Mouse (Mus musculus) liver, embryonic 14.5 days (tissue): ENCODE results near the gene Src. TPM values are rescaled to one million over a fixed set of nuclear protein-coding genes. Genes with fewer than 3 reads are reported as not detected.

ENCODE experiments used
- ATAC-seq: fragments of 200-750 bp; cut with Nextera tagmentation; 2 replicates; pipeline ENCODE4 v1.8.0; 2017; ENCODE audit warnings: moderate number of reproducible peaks, mild to moderate bottlenecking, moderate library complexity; ENCODE audit not compliant: insufficient read depth
- DNase-seq, 3 experiments: peaks; one replicate each; pipeline ENCODE4 v3.0.0-alpha.2; 2012 to 2013; ENCODE audit warnings: low read depth in 3 of 3, low spot score in 3 of 3
- H3K27ac ChIP-seq: fragments of 300-500 bp; sonication (generic); 2 replicates; pipeline ENCODE4 v1.5.1; 2014; ENCODE audit warnings: moderate library complexity, mild to moderate bottlenecking, control low read depth, inconsistent platforms
- H3K27me3 ChIP-seq: fragments of 300-500 bp; sonication (generic); 2 replicates; pipeline ENCODE4 v1.6.1; 2014; ENCODE audit warnings: mild to moderate bottlenecking, low read length, moderate library complexity; ENCODE audit not compliant: control insufficient read depth, insufficient read depth
- H3K36me3 ChIP-seq: fragments of 300-500 bp; sonication (generic); replicated peaks from 2 replicates; pipeline ENCODE4 v1.6.1; 2014; ENCODE audit warnings: low read depth; ENCODE audit not compliant: control insufficient read depth, insufficient read depth
- H3K4me1 ChIP-seq, 2 experiments: fragments of 200-500 bp in 1 of 2; fragments of 300-500 bp in 1 of 2; sonication (generic) in 1 of 2; replicated peaks; 2 replicates each; pipeline ENCODE4 v1.6.1; 2012 to 2014; ENCODE audit warnings: antibody characterized with exemption in 1 of 2, inconsistent platforms in 1 of 2, low read length in 1 of 2; ENCODE audit not compliant: control insufficient read depth in 2 of 2, insufficient read depth in 2 of 2
- H3K4me2 ChIP-seq: fragments of 300-500 bp; sonication (generic); 2 replicates; pipeline ENCODE4 v1.6.1; 2014; ENCODE audit warnings: low read depth, mild to moderate bottlenecking, control low read depth, moderate library complexity
- H3K4me3 ChIP-seq, 2 experiments: fragments of 200-500 bp in 1 of 2; fragments of 300-500 bp in 1 of 2; sonication (generic) in 1 of 2; 2 replicates each; pipeline ENCODE4 v1.5.1; 2012 to 2014; ENCODE audit warnings: low read depth in 2 of 2, low read length in 2 of 2, mild to moderate bottlenecking in 2 of 2, control low read depth in 1 of 2, inconsistent platforms in 1 of 2, moderate library complexity in 1 of 2; ENCODE audit not compliant: insufficient read depth in 1 of 2
- H3K9ac ChIP-seq: fragments of 300-500 bp; sonication (generic); replicated peaks from 2 replicates; pipeline ENCODE4 v1.6.1; 2014; ENCODE audit warnings: mild to moderate bottlenecking, control low read depth, moderate library complexity
- H3K9me3 ChIP-seq: fragments of 300-500 bp; sonication (generic); 2 replicates; pipeline ENCODE4 v1.6.1; 2016; ENCODE audit warnings: low read length, mixed read lengths; ENCODE audit not compliant: control insufficient read depth
- CTCF ChIP-seq: IDR thresholded peaks from 2 replicates; pipeline ENCODE4 v1.5.1; 2016; ENCODE audit warnings: antibody characterized with exemption, low read depth, control low read depth
- EP300 ChIP-seq: IDR thresholded peaks from 2 replicates; pipeline ENCODE4 v1.6.1; 2016; ENCODE audit warnings: antibody characterized with exemption, low read depth
- WGBS: fragments of 180-500 bp; shearing (Covaris S2); extraction: QIAGEN DNeasy Blood & Tissue Kit; methylation state at CpG from one replicate; pipeline ENCODE4 v1.1.7; 2014; ENCODE audit not compliant: insufficient replicate concordance; 5-methylcytosine and 5-hydroxymethylcytosine counted together
- polyA plus RNA-seq, 2 experiments: library from polyadenylated mRNA; depleted of rRNA in 1 of 2; stranded (reverse) in 1 of 2; unstranded in 1 of 2; fragments of >200 nt; fragmentation: Nextera tagmentation in 1 of 2; extraction: Ambion mirVana in 1 of 2; gene quantifications; 2 replicates each; pipeline versions ENCODE4 v1.2.1 to v1.2.3; 2012 to 2014

The Src gene
- polyA plus RNA-seq, 2 experiments: 0.90 to 2.3 TPM

DNA sequence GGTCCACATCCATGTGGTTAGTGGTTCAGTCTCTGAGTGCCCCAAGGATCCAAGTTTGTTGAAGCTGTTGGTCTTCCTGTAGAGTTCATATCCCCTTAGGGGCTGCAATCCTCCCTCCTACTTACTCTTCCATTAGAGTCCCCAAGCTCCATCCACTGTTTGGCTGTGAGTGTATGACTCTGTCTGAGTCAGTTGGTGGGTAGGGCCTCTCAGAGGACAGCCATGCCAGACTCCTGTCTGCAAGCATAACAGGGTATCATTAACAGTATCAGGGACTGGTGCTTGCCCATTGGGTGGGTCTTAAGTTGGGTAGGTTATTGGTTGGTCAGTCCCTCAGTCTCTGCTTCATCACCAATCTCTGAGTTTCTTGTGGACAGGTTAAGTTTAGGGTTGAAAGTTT is 1.3 kb downstream of the Src start:
- Histone ChIP-seq H3K4me3 (no peak overlapping the region), H3K36me3 (no peaks in the 10 kb centered on the region), H3K4me1 (peaks cover 0 to 5% of the 10 kb centered on the region in 2 experiments; a peak in 1 of 4 replicates), H3K9me3 (no peaks in the 10 kb centered on the region), H3K27me3 (peaks cover 13% of the 10 kb centered on the region), H3K9ac (no peak overlapping the region), H3K4me2 (no peak overlapping the region), H3K27ac (no peak overlapping the region)
- no peak for DNase-seq
- no peak for ATAC-seq
- TF ChIP-seq EP300 (no peak), CTCF (no peak)

DNA sequence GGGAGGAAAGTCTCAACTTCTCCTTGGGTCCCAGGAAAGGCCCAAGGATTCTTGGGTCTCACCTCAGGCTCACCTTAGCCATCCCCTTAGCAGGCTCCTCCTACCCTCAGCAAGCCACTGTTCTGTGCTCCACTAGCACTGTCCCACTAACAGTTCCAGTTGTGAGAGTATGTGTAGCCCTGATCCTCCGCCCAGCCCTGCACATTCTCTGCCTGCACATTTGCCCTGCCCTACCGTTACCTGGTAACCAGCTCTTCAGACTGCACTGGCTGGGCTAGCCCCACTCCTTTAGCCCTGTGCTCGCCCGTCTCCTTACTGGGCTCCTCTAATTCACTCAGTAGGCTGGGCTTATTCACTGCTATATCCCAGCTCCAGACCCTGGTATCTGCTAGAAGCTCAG is 2.2 kb downstream of the Src start:
- Histone ChIP-seq H3K27ac (no peak overlapping the region), H3K4me1 (peaks cover 0 to 5% of the 10 kb centered on the region in 2 experiments; a peak in 1 of 4 replicates), H3K36me3 (no peaks in the 10 kb centered on the region), H3K9me3 (no peaks in the 10 kb centered on the region), H3K9ac (no peak overlapping the region), H3K4me2 (no peak overlapping the region), H3K27me3 (peaks cover 17% of the 10 kb centered on the region), H3K4me3 (no peak overlapping the region)
- TF ChIP-seq CTCF: no peak
- TF ChIP-seq EP300: no peak
- ATAC-seq (no peak), DNase-seq (no peak)
- WGBS: 66% methylated on average over 4 of the region's 4 CpGs

DNA sequence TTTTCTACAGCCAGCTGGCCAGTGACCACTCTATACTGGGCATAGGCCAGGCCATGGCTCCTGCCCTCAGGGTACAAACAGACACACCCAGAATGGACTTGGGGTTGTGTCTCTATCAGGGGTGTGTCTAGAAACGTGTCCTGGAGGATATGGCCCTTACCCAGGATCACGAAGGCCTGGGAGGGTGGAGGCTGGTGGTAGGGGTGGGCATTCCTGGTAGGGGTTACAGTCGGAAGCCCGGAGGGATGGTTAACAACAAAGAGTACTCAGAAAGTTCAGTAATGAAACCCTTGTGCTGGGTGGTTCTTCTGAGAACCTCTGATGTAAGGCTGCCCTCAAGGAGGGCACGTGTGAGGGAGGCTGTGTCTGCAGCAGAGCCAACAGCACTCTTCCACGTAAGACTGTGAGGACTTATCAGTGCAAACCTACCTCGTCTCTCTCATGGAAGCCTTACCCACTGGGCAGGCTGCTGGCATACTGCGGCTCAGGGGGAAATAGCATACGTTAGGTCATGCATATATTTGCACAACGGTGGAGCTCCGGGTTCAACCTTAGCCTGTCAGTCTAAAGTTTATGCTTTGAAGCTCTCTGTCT is 3.9 kb downstream of the Src start:
- 47% methylated on average over 11 of the region's 11 CpGs for WGBS
- Histone ChIP-seq H3K9me3 (no peaks in the 10 kb centered on the region), H3K9ac (no peak overlapping the region), H3K36me3 (no peaks in the 10 kb centered on the region), H3K27ac (no peak overlapping the region), H3K4me1 (peaks cover 0 to 5% of the 10 kb centered on the region in 2 experiments; a peak in 1 of 4 replicates), H3K4me2 (no peak overlapping the region), H3K4me3 (no peak overlapping the region), H3K27me3 (peaks cover 17% of the 10 kb centered on the region)
- DNase-seq (no peak), ATAC-seq (peak; percentile 22; the same call in 1 of the 2 replicates)
- TF ChIP-seq EP300 (no peak), CTCF (no peak)

DNA sequence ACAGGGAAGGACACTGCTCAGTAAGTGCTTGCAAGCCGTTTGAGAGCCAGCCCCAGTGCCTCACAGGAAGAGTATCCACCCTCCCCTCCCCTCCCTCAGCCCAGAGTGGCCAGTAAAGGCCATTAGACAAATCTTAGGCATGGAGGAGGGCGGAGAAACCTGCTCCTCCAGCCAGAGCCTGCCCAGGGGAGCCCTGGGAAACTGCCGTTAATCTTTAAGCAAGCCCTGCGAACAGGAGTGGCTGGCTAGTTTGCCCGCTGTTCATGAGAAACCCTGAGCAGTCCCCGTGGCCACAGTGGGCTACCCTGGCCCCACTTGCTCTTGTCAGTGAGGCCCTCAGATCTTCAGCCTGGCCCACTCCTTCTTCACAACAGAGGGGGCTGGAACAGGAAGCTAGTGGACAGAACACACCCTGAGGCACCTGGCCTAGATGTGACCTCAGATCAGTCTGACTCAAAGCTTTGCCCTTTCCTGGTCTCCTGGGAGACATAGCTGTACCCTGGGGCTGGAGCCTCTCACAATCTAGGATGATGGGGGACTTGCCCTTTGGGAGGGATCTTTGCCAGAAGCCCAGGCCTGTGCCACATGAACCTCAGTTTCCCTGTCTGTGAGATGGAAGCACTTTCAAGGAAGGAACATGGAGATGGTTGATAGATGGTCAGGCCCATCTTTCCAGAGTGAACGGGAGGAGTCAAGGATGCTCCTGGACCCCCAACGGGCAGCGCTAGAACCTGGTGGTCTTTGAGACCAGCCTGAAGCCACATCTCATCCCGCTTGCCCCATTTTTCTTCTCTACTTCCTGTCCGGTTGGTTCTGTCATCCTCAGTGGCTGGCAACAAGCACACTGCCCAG is 4.8 kb downstream of the Src start:
- peak; percentile 31; the same call in 1 of the 2 replicates for ATAC-seq
- H3K4me3 ChIP-seq: no peak overlapping the region
- no peak overlapping the region for H3K9ac ChIP-seq
- no peaks in the 10 kb centered on the region for H3K9me3 ChIP-seq
- peaks cover 0 to 5% of the 10 kb centered on the region in 2 experiments; a peak in 1 of 4 replicates for H3K4me1 ChIP-seq
- DNase-seq: no peak
- 58% methylated on average over 11 of the region's 11 CpGs for WGBS
- no peak overlapping the region for H3K4me2 ChIP-seq
- H3K36me3 ChIP-seq: no peaks in the 10 kb centered on the region
- TF ChIP-seq CTCF (no peak), EP300 (no peak)
- H3K27ac ChIP-seq: no peak overlapping the region
- peaks cover 17% of the 10 kb centered on the region for H3K27me3 ChIP-seq

DNA sequence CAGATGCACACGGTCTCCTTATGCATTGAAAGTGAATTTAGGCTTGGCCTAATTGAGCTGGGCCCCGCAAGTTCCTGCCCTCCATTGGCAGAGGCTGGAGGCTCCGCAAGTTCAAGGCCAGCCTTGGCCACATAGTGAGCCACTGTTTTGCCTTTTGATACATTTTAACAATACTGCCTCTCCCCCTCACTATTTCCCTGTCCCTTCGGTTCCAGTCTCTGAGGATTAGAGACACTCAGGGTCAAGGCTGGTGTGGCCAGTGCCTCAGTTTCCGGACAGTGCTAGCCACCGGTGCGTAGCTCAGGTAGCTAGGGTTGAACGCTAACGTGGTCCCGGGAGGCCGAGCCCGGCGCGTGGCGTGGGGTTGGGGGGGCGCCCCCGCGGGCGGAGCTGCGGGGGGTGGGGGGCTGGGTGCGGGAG is 5.5 kb downstream of the Src start:
- peak overlapping the region; percentile 40; the same call in 1 of the 2 replicates for H3K9ac ChIP-seq
- TF ChIP-seq EP300: no peak
- no peak for TF ChIP-seq CTCF
- H3K4me3 ChIP-seq: peak overlapping the region; percentile 49 to 59
- DNase-seq: no peak
- peaks cover 0 to 5% of the 10 kb centered on the region in 2 experiments; a peak in 1 of 4 replicates for H3K4me1 ChIP-seq
- peak overlapping the region; percentile 61 for H3K4me2 ChIP-seq
- no peaks in the 10 kb centered on the region for H3K36me3 ChIP-seq
- H3K27me3 ChIP-seq: peaks cover 17% of the 10 kb centered on the region
- ATAC-seq: no peak
- no peak overlapping the region for H3K27ac ChIP-seq
- 8% methylated on average over 21 of the region's 21 CpGs for WGBS
- no peaks in the 10 kb centered on the region for H3K9me3 ChIP-seq
